Mouse (Mus musculus) left cerebral cortex, adult 11 months (tissue): ENCODE measurements around the gene Gm13288.
"Not testable (repeated sequence)": the region's sequence is repeated elsewhere in the genome, so short reads cannot be mapped to it uniquely, and the experiment has no call there.

Source experiments
- DNase-seq: peaks from one replicate; pipeline ENCODE4 v3.0.0; 2022; ENCODE audit warnings: low spot score

Gene Gm13288

GRCm38 (mm10) chr4:88805231-88805630, at the start of gene Gm13288:
Gm13288 (plus strand) TSS chr4:88805531.
- DNase-seq = not testable (repeated sequence)

GRCm38 (mm10) chr4:88756581-88757513, 48.5 kb upstream of the Gm13288 start:
- DNase-seq = not testable (repeated sequence)

GRCm38 (mm10) chr4:88757628-88758031, 47.7 kb upstream of the Gm13288 start:
- DNase-seq = peak; percentile 89

- DNase-seq = not testable (repeated sequence)
Observed at GRCm38 (mm10) chr4:88758751-88759150, 46.6 kb upstream of the Gm13288 start.

GRCm38 (mm10) chr4:88759610-88760268, 45.6 kb upstream of the Gm13288 start, which contains the start of gene Gm13283:
Gm13283 (plus strand) TSS chr4:88760119.
- not testable (repeated sequence) for DNase-seq

GRCm38 (mm10) chr4:88760431-88760830, 44.9 kb upstream of the Gm13288 start:
- DNase-seq = not testable (repeated sequence)

GRCm38 (mm10) chr4:88761776-88762175, 43.6 kb upstream of the Gm13288 start:
- DNase-seq = peak; percentile 67

GRCm38 (mm10) chr4:88762341-88762740, 43.0 kb upstream of the Gm13288 start:
- not testable (repeated sequence) for DNase-seq

- not testable (repeated sequence) for DNase-seq
Observed at GRCm38 (mm10) chr4:88763384-88764018, 41.8 kb upstream of the Gm13288 start.

GRCm38 (mm10) chr4:88773534-88773933, 31.8 kb upstream of the Gm13288 start, which contains the start of gene Gm13290:
Gm13290 (plus strand) TSS chr4:88773834.
- DNase-seq = not testable (repeated sequence)

- not testable (repeated sequence) for DNase-seq
Observed at GRCm38 (mm10) chr4:88776622-88777021, 28.7 kb upstream of the Gm13288 start, which contains the start of gene Gm13289. Gm13289 (plus strand) TSS chr4:88776922.

- DNase-seq = not testable (repeated sequence)
Observed at GRCm38 (mm10) chr4:88779550-88779949, 25.8 kb upstream of the Gm13288 start, which contains the start of gene Gm13272. Gm13272 (plus strand) TSS chr4:88779850.

GRCm38 (mm10) chr4:88780320-88780719, 25.0 kb upstream of the Gm13288 start:
- not testable (repeated sequence) for DNase-seq

- not testable (repeated sequence) for DNase-seq
Observed at GRCm38 (mm10) chr4:88781831-88782230, 23.5 kb upstream of the Gm13288 start, which contains the start of gene Ifnz. Ifnz (plus strand) TSS chr4:88782131.

GRCm38 (mm10) chr4:88782335-88782734, 23.0 kb upstream of the Gm13288 start:
- DNase-seq = not testable (repeated sequence)

- not testable (repeated sequence) for DNase-seq
Observed at GRCm38 (mm10) chr4:88785409-88785808, 19.9 kb upstream of the Gm13288 start, which contains the start of gene Gm13276. Gm13276 (plus strand) TSS chr4:88785709.

- peak; percentile 41 for DNase-seq
Observed at GRCm38 (mm10) chr4:88788402-88788801, 16.9 kb upstream of the Gm13288 start, which contains the start of gene Gm13277. Gm13277 (plus strand) TSS chr4:88788632.

GRCm38 (mm10) chr4:88791250-88791649, 14.1 kb upstream of the Gm13288 start, which contains the start of gene Gm13278:
Gm13278 (plus strand) TSS chr4:88791550.
- not testable (repeated sequence) for DNase-seq

GRCm38 (mm10) chr4:88793936-88794675, 11.2 kb upstream of the Gm13288 start, which contains the start of gene Gm13275:
Gm13275 (plus strand) TSS chr4:88794487.
- peak; percentile 43 for DNase-seq

- DNase-seq = not testable (repeated sequence)
Observed at GRCm38 (mm10) chr4:88797097-88797496, 8.2 kb upstream of the Gm13288 start, which contains the start of gene Gm13279. Gm13279 (plus strand) TSS chr4:88797397.
